Mouse (Mus musculus) heart, embryonic 10.5 days (tissue): Measurements from ENCODE around the gene Six1. TPM values are rescaled to one million over a fixed set of nuclear protein-coding genes. Genes with fewer than 3 reads are reported as not detected.
"Not testable (repeated sequence)": the region's sequence is repeated elsewhere in the genome, so short reads cannot be mapped to it uniquely, and the experiment has no call there.

Source experiments
- DNase-seq: peaks from one replicate; pipeline ENCODE4 v3.0.0-alpha.2; 2017; ENCODE audit warnings: low spot score
- H3K27ac ChIP-seq: fragments of 300-500 bp; sonication (generic); 2 replicates; pipeline ENCODE4 v1.5.1; 2016; ENCODE audit warnings: mild to moderate bottlenecking
- H3K27me3 ChIP-seq: fragments of 300-500 bp; sonication (generic); 2 replicates; pipeline ENCODE4 v1.6.1; 2016; ENCODE audit warnings: mild to moderate bottlenecking; ENCODE audit not compliant: poor library complexity, insufficient read depth, severe bottlenecking
- H3K36me3 ChIP-seq: fragments of 300-500 bp; sonication (generic); 2 replicates; pipeline ENCODE4 v1.6.1; 2016; ENCODE audit warnings: mild to moderate bottlenecking, moderate library complexity
- H3K4me1 ChIP-seq: fragments of 300-500 bp; sonication (generic); 2 replicates; pipeline ENCODE4 v1.6.1; 2016; ENCODE audit warnings: mild to moderate bottlenecking
- H3K4me3 ChIP-seq: fragments of 300-500 bp; sonication (generic); 2 replicates; pipeline ENCODE4 v1.5.1; 2016; ENCODE audit warnings: mild to moderate bottlenecking, moderate library complexity
- H3K9me3 ChIP-seq: fragments of 300-500 bp; sonication (generic); 2 replicates; pipeline ENCODE4 v1.6.1; 2016; ENCODE audit warnings: mild to moderate bottlenecking, moderate library complexity
- WGBS: fragments of 180-500 bp; shearing (Covaris S2); methylation state at CpG from one replicate; pipeline ENCODE4 v1.1.7; 2016; 5-methylcytosine and 5-hydroxymethylcytosine counted together
- polyA plus RNA-seq: library from polyadenylated mRNA; unstranded; fragments of >200 nt; fragmentation: Nextera tagmentation; extraction: Ambion mirVana; gene quantifications from 2 replicates; pipeline ENCODE4 v1.2.1, GENCODE M21; 2016

Gene Six1
- polyA plus RNA-seq, 1 experiment from 2014 or later: 5.4 TPM

- 39% methylated on average over 10 of the region's 10 CpGs for WGBS
- H3K4me3 ChIP-seq: no peak overlapping the region
- no peak overlapping the region for H3K27ac ChIP-seq
- no peaks in the 10 kb centered on the region for H3K9me3 ChIP-seq
- DNase-seq: no peak
- no peaks in the 10 kb centered on the region for H3K36me3 ChIP-seq
- H3K4me1 ChIP-seq: peaks cover 9% of the 10 kb centered on the region; the same call in 1 of the 2 replicates
- no peaks in the 10 kb centered on the region for H3K27me3 ChIP-seq
Observed at GRCm38 (mm10) chr12:73012136-73012785, 41.4 kb downstream of the Six1 start.

- 37% methylated on average over 9 of the region's 9 CpGs for WGBS
Observed at GRCm38 (mm10) chr12:73002903-73003302, 50.8 kb downstream of the Six1 start.

GRCm38 (mm10) chr12:73002281-73002680, 51.4 kb downstream of the Six1 start:
- not testable (repeated sequence) for H3K27me3 ChIP-seq, H3K27ac ChIP-seq, H3K36me3 ChIP-seq, H3K4me1 ChIP-seq, DNase-seq, H3K9me3 ChIP-seq, H3K4me3 ChIP-seq
- WGBS: 24% methylated on average over 17 of the region's 17 CpGs

More at GRCm38 (mm10) chr12:73002903-73003302, 50.8 kb downstream of the Six1 start:
- not testable (repeated sequence) for H3K4me3 ChIP-seq, H3K4me1 ChIP-seq, DNase-seq, H3K27ac ChIP-seq, H3K36me3 ChIP-seq, H3K27me3 ChIP-seq, H3K9me3 ChIP-seq

- Histone ChIP-seq H3K27ac (no peak overlapping the region), H3K4me1 (no peaks in the 10 kb centered on the region), H3K9me3 (no peaks in the 10 kb centered on the region), H3K27me3 (no peaks in the 10 kb centered on the region), H3K36me3 (no peaks in the 10 kb centered on the region), H3K4me3 (no peak overlapping the region)
- DNase-seq: no peak
- 81% methylated on average over 4 of the region's 4 CpGs for WGBS
Observed at GRCm38 (mm10) chr12:72998105-72999001, 55.3 kb downstream of the Six1 start.

- Histone ChIP-seq H3K36me3 (no peaks in the 10 kb centered on the region), H3K9me3 (no peaks in the 10 kb centered on the region), H3K27ac (no peak overlapping the region), H3K4me1 (no peaks in the 10 kb centered on the region), H3K27me3 (no peaks in the 10 kb centered on the region), H3K4me3 (no peak overlapping the region)
- no peak for DNase-seq
- WGBS: 91% methylated on average over 3 of the region's 3 CpGs
Observed at GRCm38 (mm10) chr12:72996646-72997045, 57.0 kb downstream of the Six1 start.

Other genes with a start within 250 kb of the Six1 start
- not detected in 2 replicates for gene Six6, start 114.0 kb downstream of the Six1 start, polyA plus RNA-seq
- gene 4930447C04Rik, start 113.1 kb downstream of the Six1 start, polyA plus RNA-seq: 4.3 and 4.8 TPM in 2 replicates
- gene Six4, start 59.6 kb upstream of the Six1 start, polyA plus RNA-seq: 3.4 and 5.8 TPM in 2 replicates
- gene Mnat1, start 69.8 kb upstream of the Six1 start, polyA plus RNA-seq: 26.8 and 32.7 TPM in 2 replicates
- 18.5 and 21.1 TPM in 2 replicates for gene Trmt5, start 232.8 kb upstream of the Six1 start, polyA plus RNA-seq
- gene Slc38a6, start 232.9 kb upstream of the Six1 start, polyA plus RNA-seq: 7.0 and 7.3 TPM in 2 replicates